Mouse (Mus musculus): ENCODE measurements around the gene Rock2.

Rock2 gene

GRCm38 (mm10) chr12:16900625-16901222 is 6.0 kb downstream of the Rock2 start:
- no peak for DNase-seq (ENCODE audit: low read depth, low spot score)

DNA sequence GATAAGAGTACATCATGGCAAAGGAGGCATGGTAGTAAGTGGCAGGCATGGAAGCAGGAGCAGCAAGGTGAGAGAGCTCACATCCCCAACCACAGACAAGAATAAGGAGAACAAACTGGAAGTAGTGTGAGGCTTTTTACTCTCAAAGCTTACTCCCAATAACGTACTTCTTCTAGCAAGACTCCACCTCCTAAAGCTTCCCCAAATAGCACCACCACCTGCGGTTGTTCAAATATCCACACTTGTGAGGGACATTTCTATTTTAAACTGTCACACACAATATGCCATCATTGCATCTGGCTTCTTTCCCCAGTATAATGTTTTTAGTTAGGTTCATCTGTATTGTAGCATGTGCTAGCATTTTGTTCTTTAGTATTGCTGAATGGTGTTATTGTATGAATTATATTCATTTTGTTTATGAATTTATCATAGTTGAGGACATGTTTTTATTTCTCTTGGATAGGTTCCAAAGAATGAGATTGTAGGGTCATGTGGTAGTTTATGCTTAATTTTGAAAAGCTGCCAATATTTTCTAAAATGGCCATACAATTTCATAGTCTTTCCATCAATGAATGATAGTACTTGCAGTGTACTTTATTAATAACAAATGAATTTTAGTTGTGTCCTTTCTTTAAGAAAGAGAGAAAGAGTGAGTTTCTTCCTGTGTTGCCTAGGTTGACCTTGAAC is 9.4 kb downstream of the Rock2 start:
- no peak for DNase-seq (ENCODE audit: low read depth, low spot score)

GRCm38 (mm10) chr12:16907282-16907846 is 12.7 kb downstream of the Rock2 start:
- DNase-seq (ENCODE audit: low read depth, low spot score) = no peak

- no peak for DNase-seq (ENCODE audit: low read depth, low spot score)
Observed at GRCm38 (mm10) chr12:16907953-16908648, 13.4 kb downstream of the Rock2 start.

- DNase-seq (ENCODE audit: low read depth, low spot score) = no peak
Observed at GRCm38 (mm10) chr12:16911524-16911923, 16.8 kb downstream of the Rock2 start.

DNA sequence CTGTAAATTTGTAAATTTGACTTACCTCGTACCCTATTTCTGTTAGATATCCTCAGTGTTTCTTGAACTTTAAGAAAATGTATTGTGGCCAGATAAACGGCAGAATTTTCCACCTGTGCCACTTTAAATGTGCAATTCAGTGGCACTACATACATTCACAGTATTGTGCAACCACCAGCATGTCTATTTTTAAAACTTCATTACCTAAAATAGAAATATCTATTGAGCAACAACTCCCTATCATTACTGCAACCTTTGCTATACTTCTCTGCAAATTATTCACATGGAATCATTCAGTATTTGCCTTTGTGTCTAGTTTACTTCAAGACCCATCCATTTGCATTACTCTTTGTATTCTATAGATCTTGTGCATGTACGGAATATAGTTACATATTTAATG is 17.9 kb downstream of the Rock2 start:
- no peak for DNase-seq (ENCODE audit: low read depth, low spot score)

GRCm38 (mm10) chr12:16920186-16920860 is 25.6 kb downstream of the Rock2 start:
- no peak for DNase-seq (ENCODE audit: low read depth, low spot score)

- DNase-seq (ENCODE audit: low read depth, low spot score) = no peak
Observed at GRCm38 (mm10) chr12:16927889-16928288, 33.2 kb downstream of the Rock2 start.

- no peak for DNase-seq (ENCODE audit: low read depth, low spot score)
Observed at GRCm38 (mm10) chr12:16934423-16934822, 39.7 kb downstream of the Rock2 start.

DNA sequence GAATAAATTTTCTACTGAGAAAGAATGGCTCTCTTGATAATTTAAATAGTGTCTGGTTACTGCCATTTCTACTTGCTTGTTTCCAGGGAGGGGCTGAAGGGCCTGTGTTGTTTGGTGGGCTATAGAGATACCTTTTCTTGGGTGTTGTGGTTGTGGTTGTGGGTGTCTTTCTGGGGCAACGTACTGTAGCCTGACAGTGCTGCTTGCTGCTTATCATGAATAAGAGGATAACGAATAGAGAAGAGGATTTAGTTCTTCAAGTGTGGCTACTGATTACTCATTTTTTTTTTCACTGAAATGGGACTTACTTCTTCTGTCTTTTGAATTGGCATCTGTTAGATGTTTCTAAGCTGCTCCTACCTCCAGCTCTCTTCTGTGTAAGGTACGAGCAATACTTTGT is 47.3 kb downstream of the Rock2 start:
- DNase-seq (ENCODE audit: low read depth, low spot score) = no peak

- DNase-seq (ENCODE audit: low read depth, low spot score) = no peak
Observed at GRCm38 (mm10) chr12:16948239-16948638, 53.5 kb downstream of the Rock2 start.

GRCm38 (mm10) chr12:16958851-16959250 is 64.2 kb downstream of the Rock2 start:
- no peak for DNase-seq (ENCODE audit: low read depth, low spot score)

DNA sequence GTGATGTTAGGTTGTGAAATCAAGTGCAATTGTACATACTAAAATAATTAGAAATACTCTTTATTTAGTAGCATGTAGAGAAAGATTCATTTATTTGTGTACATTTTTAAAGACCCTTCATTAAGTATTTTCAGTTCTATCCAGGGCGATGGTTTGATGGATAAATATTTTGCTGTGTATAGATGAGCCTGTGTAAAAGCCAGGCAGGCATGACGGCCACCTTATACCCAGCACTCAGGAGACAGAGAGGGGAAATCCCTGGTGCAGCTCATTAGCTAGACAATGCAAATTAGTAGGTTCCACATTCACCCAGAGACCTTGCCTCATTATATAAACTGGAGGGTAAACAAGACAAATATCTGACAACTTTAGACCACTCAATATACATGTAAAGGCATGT is 68.7 kb downstream of the Rock2 start:
- DNase-seq (ENCODE audit: low read depth, low spot score) = no peak

DNA sequence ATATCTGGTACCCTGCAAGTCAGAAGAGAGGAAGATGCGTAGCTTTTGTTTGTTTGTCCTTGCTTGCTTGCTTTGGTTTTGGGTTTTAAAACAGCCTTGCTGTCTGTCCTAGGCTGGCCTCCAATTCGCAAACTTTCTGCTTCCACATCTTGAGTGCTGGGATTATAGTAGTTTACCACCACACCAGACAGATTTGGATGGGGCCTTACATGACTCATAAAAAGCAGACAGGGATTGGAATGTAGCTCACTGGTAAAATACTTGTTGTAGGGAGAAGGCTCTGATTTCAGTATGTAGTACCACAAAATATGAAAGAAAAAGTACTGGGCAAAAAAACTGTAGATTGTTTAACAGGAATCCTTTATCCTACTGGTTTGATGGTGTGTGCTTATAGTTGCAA is 72.1 kb downstream of the Rock2 start:
- DNase-seq (ENCODE audit: low read depth, low spot score) = no peak

DNA sequence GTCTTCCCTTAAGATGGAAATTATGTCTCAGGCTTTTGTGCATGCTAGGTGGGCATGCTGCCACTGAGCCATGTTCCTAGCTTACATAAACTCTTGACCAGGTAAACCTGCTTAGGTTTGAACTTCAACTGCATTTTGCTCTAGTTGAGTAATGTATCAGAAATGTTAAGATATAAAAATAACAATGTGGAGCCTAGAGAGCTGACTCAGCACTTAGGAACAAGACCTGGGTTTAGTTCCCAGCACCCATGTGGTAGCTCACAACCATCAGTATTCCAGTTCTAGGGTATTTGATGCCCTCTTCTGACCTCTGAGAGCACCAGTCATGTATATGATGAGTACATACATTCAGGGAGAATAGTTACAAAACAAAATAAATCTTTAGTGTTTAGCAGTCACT is 82.4 kb downstream of the Rock2 start:
- no peak for DNase-seq (ENCODE audit: low read depth, low spot score)

DNA sequence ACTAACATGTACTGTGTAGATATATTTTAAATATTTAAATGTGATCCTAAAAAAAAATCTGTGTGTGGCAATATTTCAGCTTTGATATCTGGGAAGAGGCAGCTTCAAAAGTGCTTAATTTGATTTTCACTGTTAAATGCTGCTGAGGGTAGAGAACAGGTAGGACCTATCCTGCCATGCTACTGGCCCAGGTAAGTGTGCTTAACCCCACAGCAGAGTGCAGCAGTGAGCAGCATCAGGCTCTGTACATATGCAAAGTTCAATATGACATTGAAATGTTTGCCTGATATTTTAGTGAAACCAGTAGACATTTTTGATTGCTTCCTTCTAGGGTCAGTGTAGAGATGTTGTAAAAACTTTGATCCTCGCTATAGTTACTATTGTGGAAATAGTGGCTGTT is 91.1 kb downstream of the Rock2 start:
- DNase-seq (ENCODE audit: low read depth, low spot score) = no peak

DNA sequence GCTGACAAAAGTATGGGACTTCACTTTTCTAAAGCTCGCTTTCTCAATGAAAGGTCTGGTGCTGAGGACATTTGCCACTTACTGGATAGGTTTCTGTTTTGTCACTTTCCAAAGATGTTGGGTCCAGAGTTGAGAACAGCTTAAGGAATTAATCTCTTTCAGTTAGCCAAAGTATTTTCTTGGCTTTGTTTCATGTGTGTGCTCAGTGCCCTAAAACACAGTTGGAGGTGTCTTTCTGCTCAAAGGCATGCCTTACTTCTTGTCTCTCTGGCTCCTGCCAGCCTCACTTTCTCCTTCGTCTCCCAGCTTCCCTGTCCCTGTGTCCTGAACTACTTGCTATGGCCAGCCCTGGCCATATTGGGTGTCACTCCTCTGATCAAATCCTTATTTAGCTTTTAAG is 96.7 kb downstream of the Rock2 start:
- DNase-seq (ENCODE audit: low read depth, low spot score) = no peak

DNA sequence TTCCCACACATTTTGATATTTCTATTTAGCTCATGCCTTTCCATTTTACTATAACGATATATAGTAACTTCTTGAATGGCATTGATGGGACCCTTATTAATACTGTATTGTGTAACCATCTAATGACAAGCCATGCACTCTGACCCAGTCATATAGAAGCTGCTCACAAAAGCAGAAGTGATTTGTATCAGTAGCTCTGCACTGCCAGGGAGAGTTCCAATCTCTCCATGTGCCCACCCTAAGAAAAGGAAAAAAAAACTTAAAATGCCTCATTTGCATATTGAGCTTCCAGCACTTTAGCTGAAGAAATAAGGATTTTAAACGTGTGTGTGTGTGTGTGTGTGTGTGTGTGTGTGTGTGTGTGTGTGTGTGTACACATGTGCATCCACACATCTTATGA is 97.7 kb downstream of the Rock2 start:
- DNase-seq (ENCODE audit: low read depth, low spot score) = no peak

GRCm38 (mm10) chr12:16994291-16994690 is 99.6 kb downstream of the Rock2 start:
- no peak for DNase-seq (ENCODE audit: low read depth, low spot score)

GRCm38 (mm10) chr12:16996281-16996680 is 101.6 kb downstream of the Rock2 start:
- no peak for DNase-seq (ENCODE audit: low read depth, low spot score)

- no peak for DNase-seq (ENCODE audit: low read depth, low spot score)
Observed at GRCm38 (mm10) chr12:16996886-16997462, 102.3 kb downstream of the Rock2 start.

DNA sequence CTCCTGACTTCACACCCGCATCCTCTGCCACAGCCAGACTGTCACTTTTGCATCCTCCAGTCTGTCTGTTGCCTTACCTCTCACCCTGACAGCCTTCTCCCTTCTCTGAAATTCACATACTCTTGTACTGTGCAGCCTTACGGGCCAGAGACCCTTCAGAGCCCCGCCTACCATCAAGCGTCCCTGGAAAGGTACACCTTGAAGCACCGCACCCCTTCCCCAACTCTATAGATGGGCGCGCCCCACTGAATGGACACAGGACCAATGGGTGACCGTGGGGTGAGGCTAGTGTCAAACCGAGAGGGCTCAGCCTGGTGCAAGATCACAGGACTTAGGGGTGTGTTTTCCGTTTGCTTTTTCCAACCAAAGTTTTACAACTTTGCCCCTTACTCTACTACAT is 104.5 kb downstream of the Rock2 start:
- DNase-seq (ENCODE audit: low read depth, low spot score) = no peak

Measured in brain, embryonic 18.5 days (tissue).